Mouse (Mus musculus) left cerebral cortex, postnatal 4 days (tissue): Measurements from ENCODE around the gene BC048403. TPM values are rescaled to one million over a fixed set of nuclear protein-coding genes. Genes with fewer than 3 reads are reported as not detected.
A peak's percentile ranks its signal among the peaks of the same experiment; 100 is the strongest.
"Not testable (repeated sequence)": the region's sequence is repeated elsewhere in the genome, so short reads cannot be mapped to it uniquely, and the experiment has no call there.

Experiments
- DNase-seq: peaks from one replicate; pipeline ENCODE4 v3.0.0-alpha.2; 2022
- intact Hi-C: fragments of 180-260 bp; cut with DNase I; formaldehyde crosslinking; loops from one replicate; pipeline ENCODE4 v1.15.1; 2025
- total RNA-seq, 2 experiments: library from RNA; stranded (reverse); gene quantifications; 2 replicates each; pipeline ENCODE4 v1.2.3; 2021

BC048403 gene
- total RNA-seq, 2 experiments from 2014 or later: 6.3 to 6.5 TPM

DNA sequence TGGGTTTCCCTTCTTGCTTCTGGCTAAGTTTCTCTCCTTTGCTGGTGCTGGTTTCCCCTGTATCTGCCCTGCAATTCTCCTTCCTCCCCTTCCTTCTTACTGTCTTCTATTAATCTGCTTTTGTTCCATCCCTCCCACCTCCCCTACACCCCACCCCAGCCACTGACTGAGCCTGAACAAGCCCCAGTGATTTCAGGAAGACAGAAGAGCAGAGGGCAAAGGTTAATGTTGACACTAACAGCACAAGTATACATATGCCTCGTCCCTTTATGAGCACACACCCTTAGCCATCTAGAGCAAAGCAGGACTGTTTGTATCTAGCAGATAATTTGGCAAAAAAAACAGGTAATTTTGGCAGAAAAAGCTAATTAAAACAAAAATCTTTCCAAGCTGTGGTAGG, 16.1 kb downstream of the BC048403 start:
- intact Hi-C loops: no loop called here
- DNase-seq: no peak

DNA sequence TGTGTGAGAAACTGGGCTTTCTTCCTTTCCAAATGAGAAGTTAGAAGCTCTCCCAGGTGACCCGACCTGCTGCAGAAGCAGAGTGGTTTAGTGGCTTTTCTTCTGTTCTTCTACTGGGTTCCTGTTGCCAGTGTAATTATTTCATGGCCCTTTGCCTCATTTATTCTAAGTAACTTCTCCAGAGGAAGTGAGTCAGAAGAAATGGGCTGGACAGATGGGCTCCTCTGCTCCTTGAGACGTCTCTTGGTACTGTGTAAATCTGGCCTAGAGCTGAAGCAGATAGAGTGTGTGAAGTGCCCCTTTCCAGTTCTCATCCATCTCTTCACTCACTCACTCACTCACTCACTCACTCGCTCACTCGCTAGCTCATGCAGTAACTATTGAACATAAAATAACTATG, 16.9 kb downstream of the BC048403 start:
- no peak for DNase-seq
- intact Hi-C loops: no loop called here

GRCm38 (mm10) chr10:121759095-121759494, 19.4 kb downstream of the BC048403 start:
- intact Hi-C loops: no loop called here
- peak; percentile 10 for DNase-seq

- DNase-seq: no peak
- intact Hi-C loops: loop anchor here (5.0 kb wide), 1 partner anchor 285 kb away; the partner anchor contains the start of gene Srgap1
Measured at GRCm38 (mm10) chr10:121762141-121762540, 22.4 kb downstream of the BC048403 start.

DNA sequence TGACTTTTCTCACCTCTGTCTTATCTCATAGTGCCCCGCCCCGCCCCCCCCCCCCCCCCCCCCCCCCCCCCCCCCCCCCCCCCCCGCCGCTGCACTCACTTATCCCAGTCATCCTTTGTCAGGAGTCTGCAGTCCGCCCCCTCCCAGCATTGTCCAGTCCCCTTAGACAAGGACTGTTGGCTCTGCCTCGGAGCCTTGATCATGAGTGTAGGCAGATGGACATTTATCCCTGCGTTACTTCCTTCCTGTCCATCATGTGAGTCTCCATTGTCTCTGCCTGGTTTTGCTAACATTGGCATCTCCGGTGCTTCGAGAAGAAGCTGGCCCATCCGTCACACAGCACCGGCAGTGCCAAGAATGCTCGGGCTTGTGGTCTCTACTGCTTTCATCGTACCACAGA, 23.5 kb downstream of the BC048403 start:
- no peak for DNase-seq
- intact Hi-C loops: loop anchor here (5.0 kb wide), 1 partner anchor 284 kb away; the partner anchor contains the start of gene Srgap1

DNA sequence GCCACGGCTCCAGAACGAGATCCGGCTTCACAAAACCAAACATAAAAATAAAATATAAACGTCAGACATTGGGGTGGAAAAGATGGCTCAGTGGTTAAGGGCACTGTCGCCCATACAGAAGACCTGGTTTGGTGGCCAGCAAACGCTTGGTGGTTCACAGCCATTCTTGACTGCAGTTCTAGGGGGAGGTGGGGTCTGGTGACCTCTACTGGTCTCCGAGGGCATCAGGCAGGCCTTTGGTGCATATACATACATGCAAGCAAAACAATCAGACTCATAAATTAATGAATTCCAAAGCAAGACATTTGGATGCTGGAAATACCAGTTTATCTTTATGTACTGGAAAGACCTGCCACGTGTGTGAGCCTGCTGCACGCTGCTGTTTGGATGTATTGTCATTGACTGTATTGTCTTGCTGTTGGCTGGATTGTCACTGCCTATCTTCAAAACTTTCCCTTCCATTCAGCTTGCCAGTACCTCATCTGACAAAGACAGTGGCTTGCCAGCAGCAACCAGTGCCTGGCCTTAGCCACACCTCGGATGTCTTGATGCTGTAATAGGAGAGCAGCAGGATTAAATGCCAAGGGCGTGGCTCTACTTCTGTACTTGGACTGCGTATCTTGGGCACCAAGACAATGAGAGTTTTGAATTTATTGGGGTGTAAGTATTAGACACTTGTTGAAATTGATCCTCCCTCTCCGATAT, 24.9 kb downstream of the BC048403 start:
- intact Hi-C loops: loop anchor here (5.0 kb wide), 1 partner anchor 283 kb away; the partner anchor contains the start of gene Srgap1
- no peak for DNase-seq

- intact Hi-C loops: no loop called here
Measured at GRCm38 (mm10) chr10:121765174-121766057, 25.7 kb downstream of the BC048403 start.

GRCm38 (mm10) chr10:121767295-121767694, 27.6 kb downstream of the BC048403 start:
- intact Hi-C loops: not testable (repeated sequence)
- peak; percentile 32 for DNase-seq

More at GRCm38 (mm10) chr10:121765174-121766057, 25.7 kb downstream of the BC048403 start:
- DNase-seq: no peak

- intact Hi-C loops: no loop called here
- no peak for DNase-seq
Measured at GRCm38 (mm10) chr10:121769711-121770110, 30.0 kb downstream of the BC048403 start.

- intact Hi-C loops: no loop called here
- no peak for DNase-seq
Measured at GRCm38 (mm10) chr10:121770624-121771577, 31.2 kb downstream of the BC048403 start.

GRCm38 (mm10) chr10:121773813-121774212, 34.1 kb downstream of the BC048403 start:
- intact Hi-C loops: no loop called here
- DNase-seq: no peak

DNA sequence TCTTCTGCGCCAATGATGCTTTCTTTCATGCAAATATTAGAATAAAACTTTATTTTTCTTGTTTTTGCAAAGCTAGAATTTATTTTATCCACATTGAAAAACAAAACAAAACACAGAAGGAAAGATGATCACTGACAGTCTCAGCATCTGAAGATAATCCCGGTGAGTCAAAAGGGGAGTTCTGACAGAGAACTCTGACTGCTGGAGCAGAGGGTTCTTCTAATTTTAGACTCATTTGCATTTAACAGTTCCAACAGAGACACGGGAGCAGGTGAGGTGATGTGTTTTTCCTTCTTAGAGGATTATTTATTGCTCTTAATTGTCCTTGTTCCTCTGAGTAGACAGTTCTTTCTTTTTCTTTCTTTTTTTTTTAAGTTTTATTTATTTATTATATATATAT, 36.3 kb downstream of the BC048403 start:
- intact Hi-C loops: no loop called here
- DNase-seq: no peak

DNA sequence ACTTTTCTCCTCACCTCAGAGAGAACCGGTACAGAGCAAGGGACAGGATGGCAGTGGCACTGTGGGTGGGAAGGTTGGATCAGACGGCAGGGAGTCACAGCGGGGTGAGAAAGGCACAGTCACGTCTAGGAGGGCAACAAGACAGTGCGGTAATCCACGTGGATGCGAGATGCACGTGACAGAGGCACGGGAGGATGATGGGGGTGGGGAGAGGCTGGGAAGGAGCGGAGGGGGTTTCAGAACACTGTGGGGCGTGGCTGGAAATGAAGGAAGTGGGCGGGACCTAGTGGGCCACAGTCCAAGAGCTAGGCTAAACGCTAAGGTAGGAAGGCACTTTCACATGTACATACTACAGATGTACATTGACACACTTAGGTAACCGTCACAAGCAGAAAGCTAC, 41.4 kb downstream of the BC048403 start:
- no peak for DNase-seq
- intact Hi-C loops: no loop called here

DNA sequence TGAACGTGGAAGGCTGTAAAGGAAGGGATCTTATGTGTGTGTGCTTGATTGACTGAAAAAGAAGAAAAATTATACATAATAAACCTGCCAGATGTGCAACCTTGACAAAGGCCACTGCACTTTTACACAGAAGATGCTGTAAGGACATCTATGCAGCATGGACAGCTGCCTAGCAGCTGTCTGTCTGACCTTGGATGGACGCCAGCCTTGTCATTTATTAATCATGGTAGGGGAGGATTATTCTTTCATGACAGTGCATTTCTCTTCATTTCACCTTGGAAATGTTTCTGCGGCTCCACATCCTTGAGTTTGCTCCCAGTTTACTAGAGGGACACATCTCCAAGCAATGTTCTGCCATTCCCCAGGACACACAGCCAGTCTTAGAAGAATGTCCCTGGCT, 48.8 kb downstream of the BC048403 start:
- no peak for DNase-seq
- intact Hi-C loops: no loop called here

DNA sequence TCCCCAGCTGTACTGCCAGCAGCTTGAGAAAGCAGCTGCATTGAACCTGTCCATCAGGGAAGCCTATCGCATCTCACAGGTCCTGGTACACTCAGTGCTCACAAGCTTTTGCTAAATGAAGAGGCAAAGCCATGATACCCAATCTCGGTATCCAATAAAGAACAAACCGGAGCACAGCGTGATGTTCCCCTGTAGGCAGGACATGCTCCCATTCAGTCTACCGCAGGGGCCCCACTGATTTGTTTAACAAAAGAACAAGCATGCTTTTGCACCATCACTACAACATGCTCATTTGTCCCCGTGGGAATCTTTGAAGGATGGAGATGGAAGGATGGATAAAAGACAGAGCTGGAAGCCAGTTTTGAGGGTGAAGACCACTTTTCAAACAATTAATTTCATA, 50.3 kb downstream of the BC048403 start:
- no peak for DNase-seq
- intact Hi-C loops: no loop called here

GRCm38 (mm10) chr10:121792661-121793060, 52.9 kb downstream of the BC048403 start:
- DNase-seq: no peak
- intact Hi-C loops: no loop called here

GRCm38 (mm10) chr10:121794486-121794885, 54.7 kb downstream of the BC048403 start:
- no peak for DNase-seq
- intact Hi-C loops: no loop called here

GRCm38 (mm10) chr10:121796027-121796802, 56.5 kb downstream of the BC048403 start:
- intact Hi-C loops: no loop called here
- no peak for DNase-seq

DNA sequence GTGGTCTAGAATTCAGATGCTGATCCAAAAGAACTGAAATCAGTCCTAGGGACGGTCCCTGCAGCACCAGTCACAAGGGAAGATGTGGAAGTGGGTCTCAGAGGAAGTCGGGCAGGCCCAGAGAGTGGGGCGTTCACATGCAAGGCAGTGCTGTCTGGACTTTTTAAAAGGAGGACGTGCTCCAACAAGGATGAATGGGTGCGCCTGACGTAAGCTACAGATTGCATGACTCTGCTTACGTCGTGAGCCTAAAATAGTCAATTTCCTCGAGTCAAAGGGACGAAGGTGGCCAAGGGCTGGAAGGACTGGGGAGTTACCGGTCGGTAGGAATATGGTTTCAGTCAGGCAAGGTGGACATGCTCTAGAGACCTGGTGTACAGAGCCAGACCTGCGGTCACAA, 60.3 kb downstream of the BC048403 start:
- intact Hi-C loops: no loop called here
- DNase-seq: no peak
